Mouse (Mus musculus) megakaryocyte-erythroid progenitor cell, adult 5 weeks (primary cell): ENCODE results near the gene Odf2. TPM values are rescaled to one million over a fixed set of nuclear protein-coding genes. Genes with fewer than 3 reads are reported as not detected.

ENCODE experiments used
- polyA plus RNA-seq: library from polyadenylated mRNA; stranded (reverse); fragments of >175 nt; gene quantifications from 2 replicates; pipeline ENCODE4 v1.2.3, GENCODE M21; 2012

Gene Odf2
- polyA plus RNA-seq, result 26.2 and 45.0 TPM in 2 replicates

DNA sequence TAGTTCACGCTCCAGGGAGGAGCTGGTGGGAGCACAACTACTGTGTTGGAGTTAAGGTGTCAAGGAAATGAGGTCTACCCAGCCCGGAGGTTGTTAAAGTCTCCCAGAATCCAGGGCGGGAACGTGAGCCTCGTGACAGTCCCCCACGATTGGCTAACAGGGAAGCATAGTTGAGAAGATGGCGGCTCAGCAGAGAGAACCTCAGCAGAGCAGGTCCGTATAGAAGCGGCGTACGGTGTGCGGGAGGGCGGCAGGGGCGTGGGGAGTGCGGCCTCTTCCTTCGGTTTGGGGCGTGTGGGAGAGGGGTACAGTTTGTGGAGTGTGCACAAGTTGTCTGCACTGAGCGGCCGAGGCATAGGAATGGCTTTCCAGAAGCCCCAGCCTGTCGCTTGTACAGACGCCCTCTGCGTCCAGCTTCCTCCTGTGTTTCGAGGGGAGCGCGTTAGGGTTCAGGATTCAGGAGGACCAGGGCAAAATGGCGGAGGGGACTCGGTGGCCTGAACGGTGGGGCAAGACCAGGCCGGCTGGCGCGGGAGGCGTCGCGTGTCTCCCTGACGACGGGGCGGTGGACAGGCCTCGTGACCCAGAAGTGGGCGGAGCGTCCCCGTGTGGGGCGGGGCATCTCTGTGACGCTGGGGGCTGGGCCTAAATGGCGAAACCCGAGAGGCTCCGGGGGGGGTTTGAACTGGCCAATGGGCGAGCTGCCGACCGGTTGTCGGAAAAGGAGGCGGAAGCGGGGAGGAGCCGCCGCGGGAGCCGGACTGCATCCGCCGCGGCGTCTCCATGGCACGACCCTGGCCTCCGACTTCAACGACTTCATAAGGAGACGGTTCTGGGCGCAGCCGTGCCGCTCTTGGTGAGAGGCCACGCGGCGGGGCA is at the start of gene Odf2:
Odf2 (plus strand) TSS at position 156 of the 879 bp plus-strand sequence.

DNA sequence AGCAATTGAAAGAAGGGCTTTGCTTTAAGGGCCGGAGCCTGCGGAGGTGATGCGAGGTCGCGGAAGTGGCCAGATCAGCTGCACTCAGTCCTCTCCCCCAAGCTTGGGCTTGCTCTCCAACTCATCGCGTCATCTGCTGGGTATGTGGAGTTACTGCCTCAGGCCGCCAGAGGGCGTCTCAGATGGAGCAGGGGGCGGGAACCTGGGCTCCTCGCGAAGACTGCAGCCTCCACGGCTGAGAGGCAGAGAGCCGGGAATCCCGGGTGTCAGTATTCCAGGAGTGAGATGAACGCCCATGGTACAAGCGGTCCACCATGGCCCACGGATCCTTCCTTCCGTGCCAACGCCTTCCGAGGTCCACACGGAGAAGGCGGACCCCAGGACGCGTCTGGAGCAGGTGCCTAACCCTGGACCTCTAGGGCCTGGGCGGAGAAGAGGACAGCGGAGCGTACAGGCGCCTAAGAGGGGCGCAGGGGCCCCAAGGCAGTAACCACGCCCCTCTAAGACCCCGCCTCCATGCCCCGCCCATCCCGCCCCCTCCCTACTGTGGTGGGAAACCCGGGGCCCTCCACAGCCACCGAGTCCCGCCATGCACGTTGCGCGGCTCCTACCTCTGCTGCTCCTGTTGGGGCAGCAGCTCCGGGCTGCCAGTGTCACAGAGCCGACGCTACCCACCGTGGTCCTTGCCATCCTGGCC is 19.9 kb upstream of the Odf2 start, which contains the start of gene Cercam:
Cercam (plus strand) TSS at position 216 of the 697 bp plus-strand sequence.

GRCm38 (mm10) chr2:29934906-29935599 is 46.0 kb downstream of the Odf2 start, which contains the start of gene Gle1:
Gle1 (plus strand) TSS chr2:29935426.

GRCm38 (mm10) chr2:29965250-29965843 is 76.3 kb downstream of the Odf2 start, which contains the start of gene Sptan1:
Sptan1 (plus strand) TSS chr2:29965560.

Other genes with a start within 250 kb of the Odf2 start
- gene Gm13420, start 137.5 kb upstream of the Odf2 start, polyA plus RNA-seq, result not detected in 2 replicates
- gene Gm13547, start 129.9 kb upstream of the Odf2 start, polyA plus RNA-seq, result not detected in 2 replicates
- 117 and 152 TPM in 2 replicates for gene Coq4, start 101.7 kb upstream of the Odf2 start, polyA plus RNA-seq
- gene Trub2, start 100.7 kb upstream of the Odf2 start, polyA plus RNA-seq, result 7.4 and 8.4 TPM in 2 replicates
- 12.8 and 14.6 TPM in 2 replicates for gene Slc27a4, start 86.6 kb upstream of the Odf2 start, polyA plus RNA-seq
- 69.0 and 81.2 TPM in 2 replicates for gene Urm1, start 69.1 kb upstream of the Odf2 start, polyA plus RNA-seq
- 29.6 and 30.5 TPM in 2 replicates for gene Cercam, start 20.1 kb upstream of the Odf2 start, polyA plus RNA-seq
- 51.3 and 60.3 TPM in 2 replicates for gene Gle1, start 46.2 kb downstream of the Odf2 start, polyA plus RNA-seq
- 49.7 and 55.9 TPM in 2 replicates for gene Sptan1, start 76.3 kb downstream of the Odf2 start, polyA plus RNA-seq
- 26.0 and 26.5 TPM in 2 replicates for gene Wdr34, start 159.7 kb downstream of the Odf2 start, polyA plus RNA-seq
- 599 and 669 TPM in 2 replicates for gene Set, start 168.2 kb downstream of the Odf2 start, polyA plus RNA-seq
- 35.4 and 39.2 TPM in 2 replicates for gene Pkn3, start 188.5 kb downstream of the Odf2 start, polyA plus RNA-seq
- gene Zdhhc12, start 204.4 kb downstream of the Odf2 start, polyA plus RNA-seq, result 24.3 and 28.2 TPM in 2 replicates
- gene Zer1, start 235.4 kb downstream of the Odf2 start, polyA plus RNA-seq, result 17.4 and 20.6 TPM in 2 replicates
- 32.4 and 40.5 TPM in 2 replicates for gene Tbc1d13, start 244.5 kb downstream of the Odf2 start, polyA plus RNA-seq